Mouse (Mus musculus) liver, embryonic 14.5 days (tissue): ENCODE results near the gene Fam83d. TPM values are rescaled to one million over a fixed set of nuclear protein-coding genes. Genes with fewer than 3 reads are reported as not detected.

Source experiments
- ATAC-seq: fragments of 200-750 bp; cut with Nextera tagmentation; 2 replicates; pipeline ENCODE4 v1.8.0; 2017; ENCODE audit warnings: moderate number of reproducible peaks, mild to moderate bottlenecking, moderate library complexity; ENCODE audit not compliant: insufficient read depth
- DNase-seq, 3 experiments: peaks; one replicate each; pipeline ENCODE4 v3.0.0-alpha.2; 2012 to 2013; ENCODE audit warnings: low read depth in 3 of 3, low spot score in 3 of 3
- H3K27ac ChIP-seq: fragments of 300-500 bp; sonication (generic); 2 replicates; pipeline ENCODE4 v1.5.1; 2014; ENCODE audit warnings: moderate library complexity, mild to moderate bottlenecking, control low read depth, inconsistent platforms
- H3K27me3 ChIP-seq: fragments of 300-500 bp; sonication (generic); 2 replicates; pipeline ENCODE4 v1.6.1; 2014; ENCODE audit warnings: mild to moderate bottlenecking, low read length, moderate library complexity; ENCODE audit not compliant: control insufficient read depth, insufficient read depth
- H3K36me3 ChIP-seq: fragments of 300-500 bp; sonication (generic); replicated peaks from 2 replicates; pipeline ENCODE4 v1.6.1; 2014; ENCODE audit warnings: low read depth; ENCODE audit not compliant: control insufficient read depth, insufficient read depth
- H3K4me1 ChIP-seq, 2 experiments: fragments of 200-500 bp in 1 of 2; fragments of 300-500 bp in 1 of 2; sonication (generic) in 1 of 2; replicated peaks; 2 replicates each; pipeline ENCODE4 v1.6.1; 2012 to 2014; ENCODE audit warnings: antibody characterized with exemption in 1 of 2, inconsistent platforms in 1 of 2, low read length in 1 of 2; ENCODE audit not compliant: control insufficient read depth in 2 of 2, insufficient read depth in 2 of 2
- H3K4me2 ChIP-seq: fragments of 300-500 bp; sonication (generic); 2 replicates; pipeline ENCODE4 v1.6.1; 2014; ENCODE audit warnings: low read depth, mild to moderate bottlenecking, control low read depth, moderate library complexity
- H3K4me3 ChIP-seq, 2 experiments: fragments of 200-500 bp in 1 of 2; fragments of 300-500 bp in 1 of 2; sonication (generic) in 1 of 2; 2 replicates each; pipeline ENCODE4 v1.5.1; 2012 to 2014; ENCODE audit warnings: low read depth in 2 of 2, low read length in 2 of 2, mild to moderate bottlenecking in 2 of 2, control low read depth in 1 of 2, inconsistent platforms in 1 of 2, moderate library complexity in 1 of 2; ENCODE audit not compliant: insufficient read depth in 1 of 2
- H3K9ac ChIP-seq: fragments of 300-500 bp; sonication (generic); replicated peaks from 2 replicates; pipeline ENCODE4 v1.6.1; 2014; ENCODE audit warnings: mild to moderate bottlenecking, control low read depth, moderate library complexity
- H3K9me3 ChIP-seq: fragments of 300-500 bp; sonication (generic); 2 replicates; pipeline ENCODE4 v1.6.1; 2016; ENCODE audit warnings: low read length, mixed read lengths; ENCODE audit not compliant: control insufficient read depth
- CTCF ChIP-seq: IDR thresholded peaks from 2 replicates; pipeline ENCODE4 v1.5.1; 2016; ENCODE audit warnings: antibody characterized with exemption, low read depth, control low read depth
- EP300 ChIP-seq: IDR thresholded peaks from 2 replicates; pipeline ENCODE4 v1.6.1; 2016; ENCODE audit warnings: antibody characterized with exemption, low read depth
- WGBS: fragments of 180-500 bp; shearing (Covaris S2); extraction: QIAGEN DNeasy Blood & Tissue Kit; methylation state at CpG from one replicate; pipeline ENCODE4 v1.1.7; 2014; ENCODE audit not compliant: insufficient replicate concordance; 5-methylcytosine and 5-hydroxymethylcytosine counted together
- microRNA-seq: library from miRNA; unstranded; fragments of <30 nt; microRNA quantifications from one replicate; pipeline ENCODE4, GENCODE M21; 2016
- polyA plus RNA-seq, 2 experiments: library from polyadenylated mRNA; depleted of rRNA in 1 of 2; stranded (reverse) in 1 of 2; unstranded in 1 of 2; fragments of >200 nt; fragmentation: Nextera tagmentation in 1 of 2; extraction: Ambion mirVana in 1 of 2; gene quantifications; 2 replicates each; pipeline versions ENCODE4 v1.2.1 to v1.2.3; 2012 to 2014

Fam83d gene
- polyA plus RNA-seq, 2 experiments: 11.2 to 11.6 TPM

- Histone ChIP-seq H3K27ac (no peak overlapping the region), H3K4me3 (no peak overlapping the region), H3K4me1 (no peaks in the 10 kb centered on the region), H3K4me2 (no peak overlapping the region), H3K36me3 (no peaks in the 10 kb centered on the region; the same call in 1 of the 2 replicates), H3K9ac (no peak overlapping the region), H3K9me3 (no peaks in the 10 kb centered on the region), H3K27me3 (no peaks in the 10 kb centered on the region)
- DNase-seq (no peak), ATAC-seq (no peak)
- no peak for TF ChIP-seq CTCF
- TF ChIP-seq EP300: no peak
- WGBS: 75% methylated on average over 4 of the region's 4 CpGs
Observed at GRCm38 (mm10) chr2:158816239-158816638, 48.3 kb downstream of the Fam83d start.

GRCm38 (mm10) chr2:158817708-158818107 lies 49.8 kb downstream of the Fam83d start:
- WGBS: 81% methylated on average over 8 of the region's 8 CpGs
- Histone ChIP-seq H3K4me2 (no peak overlapping the region), H3K36me3 (no peaks in the 10 kb centered on the region; the same call in 1 of the 2 replicates), H3K9ac (no peak overlapping the region), H3K27me3 (no peaks in the 10 kb centered on the region), H3K9me3 (no peaks in the 10 kb centered on the region), H3K4me3 (no peak overlapping the region), H3K27ac (no peak overlapping the region), H3K4me1 (no peaks in the 10 kb centered on the region)
- TF ChIP-seq EP300: no peak
- TF ChIP-seq CTCF: no peak
- no peak for ATAC-seq
- DNase-seq: no peak

GRCm38 (mm10) chr2:158828124-158828523 lies 60.2 kb downstream of the Fam83d start:
- Histone ChIP-seq H3K4me3 (no peak overlapping the region), H3K9ac (no peak overlapping the region), H3K9me3 (no peaks in the 10 kb centered on the region), H3K4me2 (no peak overlapping the region), H3K4me1 (no peaks in the 10 kb centered on the region), H3K27ac (no peak overlapping the region), H3K36me3 (peaks cover 2% of the 10 kb centered on the region), H3K27me3 (no peaks in the 10 kb centered on the region)
- 80% methylated on average over 2 of the region's 2 CpGs for WGBS
- ATAC-seq (no peak), DNase-seq (no peak)
- TF ChIP-seq CTCF: no peak
- no peak for TF ChIP-seq EP300

GRCm38 (mm10) chr2:158829746-158830145 lies 61.9 kb downstream of the Fam83d start:
- Histone ChIP-seq H3K27me3 (no peaks in the 10 kb centered on the region), H3K36me3 (peaks cover 2% of the 10 kb centered on the region), H3K9ac (no peak overlapping the region), H3K4me3 (no peak overlapping the region), H3K9me3 (no peaks in the 10 kb centered on the region), H3K4me1 (no peaks in the 10 kb centered on the region), H3K27ac (no peak overlapping the region), H3K4me2 (no peak overlapping the region)
- WGBS: 66% methylated on average over 6 of the region's 6 CpGs
- ATAC-seq (no peak), DNase-seq (no peak)
- no peak for TF ChIP-seq CTCF
- TF ChIP-seq EP300: no peak

GRCm38 (mm10) chr2:158833221-158833620 lies 65.3 kb downstream of the Fam83d start:
- TF ChIP-seq CTCF (no peak), EP300 (no peak)
- 75% methylated on average over 5 of the region's 5 CpGs for WGBS
- ATAC-seq (no peak), DNase-seq (no peak)
- Histone ChIP-seq H3K9ac (no peak overlapping the region), H3K9me3 (no peaks in the 10 kb centered on the region), H3K4me3 (no peak overlapping the region), H3K36me3 (peaks cover 5% of the 10 kb centered on the region), H3K27me3 (no peaks in the 10 kb centered on the region), H3K4me2 (no peak overlapping the region), H3K27ac (no peak overlapping the region), H3K4me1 (no peaks in the 10 kb centered on the region)

GRCm38 (mm10) chr2:158833645-158834044 lies 65.8 kb downstream of the Fam83d start:
- TF ChIP-seq CTCF: no peak
- TF ChIP-seq EP300: no peak
- Histone ChIP-seq H3K4me3 (no peak overlapping the region), H3K9me3 (no peaks in the 10 kb centered on the region), H3K27me3 (no peaks in the 10 kb centered on the region), H3K4me1 (no peaks in the 10 kb centered on the region), H3K4me2 (no peak overlapping the region), H3K27ac (no peak overlapping the region), H3K36me3 (peaks cover 5% of the 10 kb centered on the region), H3K9ac (no peak overlapping the region)
- no peak for ATAC-seq
- 72% methylated on average over 2 of the region's 2 CpGs for WGBS
- no peak for DNase-seq

Small RNA genes within 50 kb of the gene (microRNA-seq; reads per million reads assigned to microRNA genes)
- gene Gm26141: not detected

Other genes starting within 250 kb of the Fam83d start
- 0.01 and 0.05 TPM in 2 replicates for gene Slc32a1, start 157.3 kb upstream of the Fam83d start, polyA plus RNA-seq (2012; rRNA removed)
- gene Slc32a1, start 157.3 kb upstream of the Fam83d start, polyA plus RNA-seq (2014; fragmentation: Nextera tagmentation; extraction: Ambion mirVana): not detected in 2 replicates
- 2.9 and 3.6 TPM in 2 replicates for gene Actr5, start 143.2 kb upstream of the Fam83d start, polyA plus RNA-seq (2012; rRNA removed)
- gene Actr5, start 143.2 kb upstream of the Fam83d start, polyA plus RNA-seq (2014; fragmentation: Nextera tagmentation; extraction: Ambion mirVana): 4.9 and 5.9 TPM in 2 replicates
- 0.30 and 0.31 TPM in 2 replicates for gene Ppp1r16b, start 102.7 kb upstream of the Fam83d start, polyA plus RNA-seq (2012; rRNA removed)
- 0.74 and 0.76 TPM in 2 replicates for gene Ppp1r16b, start 102.7 kb upstream of the Fam83d start, polyA plus RNA-seq (2014; fragmentation: Nextera tagmentation; extraction: Ambion mirVana)
- gene Dhx35, start 26.7 kb downstream of the Fam83d start, polyA plus RNA-seq (2012; rRNA removed): 4.4 and 4.6 TPM in 2 replicates
- 3.2 and 3.9 TPM in 2 replicates for gene Dhx35, start 26.7 kb downstream of the Fam83d start, polyA plus RNA-seq (2014; fragmentation: Nextera tagmentation; extraction: Ambion mirVana)